Mouse (Mus musculus) left cerebral cortex, postnatal 4 days (tissue): ENCODE measurements around the gene Rnf186. TPM values are rescaled to one million over a fixed set of nuclear protein-coding genes. Genes with fewer than 3 reads are reported as not detected.

ENCODE experiments used
- DNase-seq: peaks from one replicate; pipeline ENCODE4 v3.0.0-alpha.2; 2022
- intact Hi-C: fragments of 180-260 bp; cut with DNase I; formaldehyde crosslinking; loops from one replicate; pipeline ENCODE4 v1.15.1; 2025
- total RNA-seq, 2 experiments: library from RNA; stranded (reverse); gene quantifications; 2 replicates each; pipeline ENCODE4 v1.2.3; 2021

Rnf186 gene
- total RNA-seq: not detected

DNA sequence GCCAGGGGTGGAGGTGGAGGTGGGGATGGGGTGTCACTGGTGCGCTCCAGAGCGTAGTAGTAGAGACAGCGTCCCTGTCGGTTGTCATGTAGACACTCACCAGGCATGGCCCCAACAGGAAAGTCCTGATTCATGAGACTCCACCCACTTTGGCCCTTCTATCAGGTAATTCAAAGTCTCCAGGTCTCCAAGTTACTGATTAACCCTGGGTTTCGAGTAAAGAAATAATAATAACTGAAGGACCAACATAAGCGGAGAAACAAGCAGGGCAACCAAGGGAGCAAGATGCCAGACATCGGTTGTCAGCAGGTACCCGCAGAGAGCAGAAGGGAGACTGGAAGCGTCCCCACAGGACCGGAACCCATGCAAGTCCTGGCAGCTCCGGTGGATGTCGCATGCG, at the start of gene Rnf186:
Gene Rnf186 (plus strand): TSS at position 247 of the 400 bp plus-strand sequence.
- intact Hi-C loops: no loop called here
- DNase-seq: no peak

- no peak for DNase-seq
- intact Hi-C loops: no loop called here
Measured at GRCm38 (mm10) chr4:138917282-138917681, 49.6 kb upstream of the Rnf186 start.

- no peak for DNase-seq
- intact Hi-C loops: no loop called here
Measured at GRCm38 (mm10) chr4:138921254-138922130, 45.4 kb upstream of the Rnf186 start.

GRCm38 (mm10) chr4:138922131-138922459, 44.8 kb upstream of the Rnf186 start:
- DNase-seq: peak; percentile 96
- intact Hi-C loops: no loop called here

GRCm38 (mm10) chr4:138925561-138925960, 41.4 kb upstream of the Rnf186 start:
- DNase-seq: no peak
- intact Hi-C loops: loop anchor here (2.0 kb wide), 1 partner anchor 151 kb away; no protein-coding TSS in a partner anchor

- intact Hi-C loops: no loop called here
Measured at GRCm38 (mm10) chr4:138933862-138934261, 33.0 kb upstream of the Rnf186 start.

DNA sequence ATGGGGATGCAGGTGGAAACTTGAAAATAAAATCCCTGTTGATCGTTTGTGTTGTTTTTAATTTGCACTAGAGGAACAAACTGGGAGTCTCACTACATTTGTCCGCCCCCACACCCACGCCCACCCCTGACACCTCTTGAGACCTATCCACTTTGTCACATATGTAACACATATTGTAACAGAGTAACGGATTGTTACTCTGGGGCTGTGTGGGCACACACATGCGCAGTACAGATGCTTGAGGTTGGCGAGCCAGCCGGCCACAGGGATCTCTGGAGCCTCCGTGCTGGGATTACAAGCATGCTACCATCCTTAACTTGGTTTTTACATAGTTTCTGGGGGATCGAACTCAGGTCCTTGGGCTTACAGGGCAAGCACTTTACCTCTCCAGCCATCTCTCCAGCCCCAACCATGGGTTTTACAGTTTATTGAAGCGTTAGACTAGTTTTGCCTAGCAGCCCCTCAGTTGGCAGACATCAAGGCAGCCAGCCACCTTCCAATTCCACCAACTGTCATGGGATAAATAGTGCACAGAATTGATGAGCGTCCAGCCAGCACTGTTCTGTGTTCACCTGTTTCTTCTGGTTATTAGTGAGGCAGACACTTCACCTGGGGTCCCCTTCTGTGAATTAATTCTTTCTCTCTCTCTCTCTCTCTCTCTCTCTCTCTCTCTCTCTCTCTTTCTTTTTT, 32.3 kb upstream of the Rnf186 start:
- intact Hi-C loops: no loop called here
- no peak for DNase-seq

More at GRCm38 (mm10) chr4:138933862-138934261, 33.0 kb upstream of the Rnf186 start:
- DNase-seq: no peak

DNA sequence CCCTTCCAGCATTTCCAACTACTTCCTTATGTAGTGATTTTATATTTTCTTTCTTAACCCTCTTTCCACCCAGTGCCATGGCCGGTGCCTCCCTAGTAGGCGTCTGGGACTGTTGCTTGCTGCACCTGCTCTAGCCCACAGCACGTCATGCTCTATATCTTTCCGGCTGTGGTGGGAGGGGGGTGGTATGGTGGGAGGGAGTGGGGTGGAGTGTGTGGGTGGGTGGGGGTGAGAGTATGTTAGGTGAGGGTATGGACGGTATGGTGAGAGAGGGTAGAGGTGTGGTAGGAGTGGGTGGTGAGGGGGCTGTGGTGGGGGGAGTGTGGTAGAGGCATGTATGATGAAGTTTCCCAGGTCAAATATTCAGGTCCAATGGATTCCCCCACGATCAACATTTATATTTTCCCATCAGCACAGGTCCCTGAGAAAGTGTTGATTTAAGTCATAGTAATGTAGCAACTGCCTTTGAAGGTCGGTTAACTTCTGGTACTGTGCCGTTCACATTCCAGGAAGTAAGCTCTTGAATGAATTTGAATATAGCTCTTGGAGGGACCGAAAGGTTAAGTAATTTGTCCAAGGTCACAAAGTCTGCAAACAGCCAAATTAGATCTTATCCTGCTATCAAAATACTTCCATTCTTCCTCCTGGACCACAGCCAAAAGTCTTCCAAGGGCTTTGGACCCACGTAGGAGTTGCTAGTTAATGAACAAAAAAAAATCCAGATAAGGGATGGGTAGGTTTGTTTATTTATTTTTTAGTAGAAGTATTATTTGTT, 28.2 kb upstream of the Rnf186 start:
- no peak for DNase-seq
- intact Hi-C loops: no loop called here

DNA sequence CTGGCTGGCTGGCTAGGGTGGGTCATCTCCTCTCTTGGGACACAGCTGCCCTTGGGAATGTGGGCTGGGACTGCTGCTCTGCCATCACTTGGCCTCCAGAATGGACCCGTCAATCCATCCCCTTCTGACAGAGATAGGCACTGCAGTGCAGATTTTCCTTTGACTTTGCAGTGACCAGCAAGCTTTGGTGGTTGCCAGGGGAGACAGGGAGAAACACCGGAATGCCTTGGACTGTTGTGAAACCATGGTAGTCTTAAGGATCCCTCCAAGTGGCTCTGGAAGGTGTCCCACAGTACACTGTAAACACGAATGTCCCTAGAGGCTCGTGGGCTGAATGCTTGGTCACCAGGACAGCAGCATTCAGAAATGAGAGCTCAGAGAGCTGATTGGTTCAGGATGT, 27.4 kb upstream of the Rnf186 start:
- DNase-seq: no peak
- intact Hi-C loops: no loop called here

DNA sequence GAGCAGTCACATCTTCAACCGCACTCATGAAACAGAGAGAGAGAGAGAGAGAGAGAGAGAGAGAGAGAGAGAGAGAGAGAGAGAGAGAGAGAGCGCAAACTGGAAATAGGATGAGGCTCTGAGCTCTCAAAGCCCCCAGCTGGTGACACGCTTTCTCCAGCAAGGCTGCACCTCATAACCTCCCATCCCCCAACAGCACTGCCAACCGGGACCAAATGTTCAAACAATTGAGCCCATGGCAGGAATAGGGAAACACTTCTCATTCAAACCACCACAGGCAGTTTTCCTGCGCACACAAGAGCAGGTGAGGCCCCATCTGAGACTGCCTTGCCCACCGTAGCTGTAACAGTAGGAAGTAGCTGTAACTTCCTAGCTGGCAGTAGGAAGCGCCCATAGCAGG, 25.5 kb upstream of the Rnf186 start:
- no peak for DNase-seq
- intact Hi-C loops: no loop called here

GRCm38 (mm10) chr4:138941966-138942365, 24.9 kb upstream of the Rnf186 start:
- intact Hi-C loops: no loop called here
- no peak for DNase-seq

- peak; percentile 55 for DNase-seq
- intact Hi-C loops: no loop called here
Measured at GRCm38 (mm10) chr4:138943730-138944129, 23.2 kb upstream of the Rnf186 start.

DNA sequence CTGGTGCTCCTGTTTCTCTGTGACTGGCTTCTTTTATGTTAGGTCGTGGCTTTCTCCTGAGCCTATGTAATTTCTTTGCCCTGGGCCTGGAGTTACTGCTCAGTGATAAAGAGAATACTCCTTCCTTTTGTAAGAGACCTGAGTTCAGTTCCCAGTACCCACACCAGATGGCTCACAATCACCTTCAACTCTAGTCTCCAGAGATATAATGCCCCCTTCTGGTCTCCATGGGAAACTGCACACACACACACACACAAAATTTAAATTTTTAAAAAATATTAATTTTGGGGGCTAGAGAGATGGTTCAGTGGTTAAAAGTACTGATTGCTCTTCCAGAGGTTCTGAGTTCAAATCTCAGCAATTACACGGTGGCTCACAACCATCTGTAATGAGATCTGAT, 18.7 kb upstream of the Rnf186 start:
- DNase-seq: no peak
- intact Hi-C loops: no loop called here

DNA sequence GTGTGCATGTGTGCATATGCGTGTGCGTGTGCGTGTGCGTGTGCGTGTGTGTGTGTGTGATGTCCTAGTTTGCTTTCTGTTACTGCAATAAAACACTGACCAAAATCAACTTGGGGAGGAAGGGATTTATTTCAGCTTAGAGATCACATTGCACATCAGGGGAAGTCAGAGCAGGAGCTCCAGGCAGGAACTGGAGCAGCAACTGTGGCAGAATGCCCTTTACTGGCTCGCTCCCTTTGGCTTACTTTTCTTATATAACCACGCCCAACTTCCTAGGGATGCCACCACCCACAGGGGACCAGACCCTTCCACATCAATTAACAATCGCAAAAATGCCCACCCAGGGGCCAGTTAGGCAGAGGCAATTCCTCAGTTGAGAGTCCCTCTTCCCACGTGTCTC, 8.3 kb upstream of the Rnf186 start:
- intact Hi-C loops: no loop called here

DNA sequence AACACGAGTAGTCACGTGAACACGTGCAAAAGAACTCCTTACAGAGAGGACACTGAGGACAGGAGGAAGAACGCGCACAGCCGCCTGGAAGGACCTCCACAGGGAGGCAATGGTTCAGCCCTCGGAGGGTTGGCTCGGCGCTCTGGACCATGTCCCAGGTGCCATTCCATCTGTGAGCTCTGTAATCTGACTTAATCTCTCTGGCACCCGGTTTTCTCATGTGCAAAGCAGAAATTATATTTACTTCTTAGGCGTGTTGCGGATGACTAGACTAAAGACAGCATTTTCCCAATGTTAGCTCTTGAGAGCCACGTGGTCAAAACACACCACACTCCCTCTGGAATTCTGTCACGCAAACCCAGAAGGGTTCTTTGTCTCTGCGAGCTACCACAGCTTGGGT, 7.8 kb upstream of the Rnf186 start:
- intact Hi-C loops: no loop called here
- no peak for DNase-seq

More for the DNA sequence above, 8.3 kb upstream of the Rnf186 start:
- DNase-seq: no peak

GRCm38 (mm10) chr4:138959926-138960325, 7.0 kb upstream of the Rnf186 start:
- intact Hi-C loops: no loop called here

GRCm38 (mm10) chr4:138962719-138963118, 4.2 kb upstream of the Rnf186 start:
- no peak for DNase-seq
- intact Hi-C loops: no loop called here

More at GRCm38 (mm10) chr4:138959926-138960325, 7.0 kb upstream of the Rnf186 start:
- DNase-seq: no peak

DNA sequence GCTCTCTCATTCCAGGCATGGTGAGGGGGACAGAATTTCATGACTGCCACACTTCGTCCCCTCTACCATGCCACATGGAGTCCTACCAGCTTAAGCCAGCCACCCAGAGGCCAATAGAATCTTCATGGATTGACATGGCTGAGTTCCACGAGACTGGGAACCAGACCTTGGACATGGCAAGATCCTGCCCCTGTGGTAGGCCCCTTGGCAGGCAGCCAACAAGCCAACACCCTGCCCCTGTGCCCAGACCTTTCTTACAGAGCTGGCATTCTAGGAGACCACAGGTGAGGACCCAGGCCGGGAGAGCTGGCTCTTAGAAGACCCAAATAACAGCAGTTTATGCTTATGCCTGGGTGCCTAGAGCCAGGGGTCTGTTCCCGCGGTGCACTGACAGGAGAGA, 1.0 kb upstream of the Rnf186 start:
- DNase-seq: peak; percentile 17
- intact Hi-C loops: no loop called here

DNA sequence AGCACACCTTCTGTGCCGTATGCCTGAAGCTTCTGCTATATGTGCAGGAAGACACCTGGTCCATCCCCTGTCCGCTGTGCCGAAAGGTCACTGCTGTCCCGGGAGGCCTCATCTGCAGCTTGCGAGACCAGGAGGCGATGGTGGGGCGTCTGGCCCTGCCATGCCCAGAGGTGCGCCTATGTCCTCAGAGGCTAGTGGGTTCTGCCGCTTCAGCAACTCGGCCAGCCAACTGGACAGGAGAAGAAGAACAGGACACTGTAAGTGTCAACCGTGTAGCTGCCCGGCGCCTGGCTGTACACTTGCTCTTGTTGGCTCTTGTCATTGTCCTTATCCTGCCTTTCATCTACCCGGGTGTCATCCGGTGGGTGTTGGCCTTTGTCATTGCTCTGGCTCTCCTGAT, 573 bp downstream of the Rnf186 start:
- intact Hi-C loops: no loop called here
- no peak for DNase-seq

GRCm38 (mm10) chr4:138968772-138969556, 2.1 kb downstream of the Rnf186 start:
- DNase-seq: no peak
- intact Hi-C loops: no loop called here
